Comparison of ENCODE assay signal across 11 mouse cellular contexts in genomic region chr1:45767533-45767932, GRCm38 (mm10). TPM values are rescaled to one million over a fixed set of nuclear protein-coding genes. Genes with fewer than 3 reads are reported as not detected.
A peak's percentile ranks its signal among the peaks of the same experiment; 100 is the strongest.
DNase-seq lines count a peak whose midpoint lies in the region; ATAC-seq and TF ChIP-seq lines count a peak whose summit lies in the region.
"Had no signal": no experiment of that assay in that cellular context is flagged by ENCODE, and none has a peak within 500 bp of the region (broad histone marks: within the 10 kb centered on the region; RNA-seq: fewer than 3 reads in every experiment).

No protein-coding gene starts in this region.

- TF ChIP-seq CTCF in kidney, adult 2 months (conservative IDR thresholded peaks at IDR 0.05; ENCODE audit: insufficient read depth, insufficient read length, low read depth, low read length): no peak
- no peak for TF ChIP-seq CTCF in intestine, postnatal 0 days (IDR thresholded peaks at IDR 0.05; ENCODE audit: low read depth)

- H3K4me2 ChIP-seq in limb, embryonic 15.5 days: no peak overlapping the region
- H3K4me2 ChIP-seq in intestine, postnatal 0 days (replicated peaks; ENCODE audit: low read depth): no peak overlapping the region

- no peaks in the 10 kb centered on the region for H3K4me1 ChIP-seq in kidney, adult 2 months (ENCODE audit: control insufficient read depth, insufficient read depth, low read length)
- H3K4me1 ChIP-seq in limb, embryonic 15.5 days: peaks cover 18% of the 10 kb centered on the region
- no peaks in the 10 kb centered on the region for H3K4me1 ChIP-seq in intestine, postnatal 0 days (replicated peaks; ENCODE audit: control insufficient read depth, insufficient read depth, low read length)

- H3K36me3 ChIP-seq in kidney, adult 2 months (ENCODE audit: control insufficient read depth, insufficient read depth, low read length): no peaks in the 10 kb centered on the region
- no peaks in the 10 kb centered on the region for H3K36me3 ChIP-seq in limb, embryonic 15.5 days
- H3K36me3 ChIP-seq in intestine, postnatal 0 days (ENCODE audit: control insufficient read depth, insufficient read depth): no peaks in the 10 kb centered on the region
- H3K36me3 ChIP-seq: G1E had no signal

- H3K27ac ChIP-seq in kidney, adult 2 months (ENCODE audit: insufficient read depth, low read depth, low read length): no peak overlapping the region
- peak overlapping the region; percentile 87 for H3K27ac ChIP-seq in limb, embryonic 15.5 days
- H3K27ac ChIP-seq in intestine, postnatal 0 days (ENCODE audit: low read depth, low read length): no peak overlapping the region

- no peaks in the 10 kb centered on the region for H3K9me3 ChIP-seq in limb, embryonic 15.5 days
- no peaks in the 10 kb centered on the region for H3K9me3 ChIP-seq in intestine, postnatal 0 days (ENCODE audit: control insufficient read depth)
- H3K9me3 ChIP-seq: G1E had no signal

- H3K27me3 ChIP-seq in kidney, adult 2 months (replicated peaks; ENCODE audit: control insufficient read depth, insufficient read depth, low read length): no peaks in the 10 kb centered on the region
- no peaks in the 10 kb centered on the region for H3K27me3 ChIP-seq in limb, embryonic 15.5 days
- no peaks in the 10 kb centered on the region for H3K27me3 ChIP-seq in intestine, postnatal 0 days (replicated peaks; ENCODE audit: control insufficient read depth, insufficient read depth, low read length)

- WGBS in kidney, adult 2 months: 55% methylated on average over 5 of the region's 5 CpGs
- 26% methylated on average over 5 of the region's 5 CpGs for WGBS in limb, embryonic 15.5 days
- 72% methylated on average over 5 of the region's 5 CpGs for WGBS in intestine, postnatal 0 days

- no peak for TF ChIP-seq POLR2A in kidney, adult 2 months (IDR thresholded peaks at IDR 0.05; ENCODE audit: low read depth, low read length)

- peak; percentile 12 for DNase-seq in kidney, postnatal 10 days
- no peak for DNase-seq in kidney, adult 2 months
- DNase-seq in embryo, embryonic 10 days (ENCODE audit: low spot score): peak; percentile 44
- DNase-seq in gastrocnemius, adult 18-20 months (ENCODE audit: low spot score): peak; percentile 52
- no peak for DNase-seq in MN1 (ENCODE audit: low spot score)
- DNase-seq in frontal cortex, postnatal 25 days (ENCODE audit: low spot score in 2 of 2): no peak
- DNase-seq: cerebellum, adult 11 months; layer of hippocampus, adult 9-11 months had no signal

- peak; percentile 77 for ATAC-seq in limb, embryonic 15.5 days (ENCODE audit: insufficient number of reproducible peaks, low FRiP score, low TSS enrichment, low read depth)
- no peak for ATAC-seq in intestine, postnatal 0 days

- no peak overlapping the region for H3K4me3 ChIP-seq in kidney, adult 2 months (ENCODE audit: insufficient read depth, low read depth, low read length)
- H3K4me3 ChIP-seq in limb, embryonic 15.5 days: no peak overlapping the region
- no peak overlapping the region for H3K4me3 ChIP-seq in intestine, postnatal 0 days (ENCODE audit: low read depth, low read length)

- no peak overlapping the region for H3K9ac ChIP-seq in limb, embryonic 15.5 days
- no peak overlapping the region for H3K9ac ChIP-seq in intestine, postnatal 0 days (ENCODE audit: low read depth, low read length)

RNA-seq across cellular contexts. Expression of gene Wdr75, which starts 27.4 kb away (rescaled TPM):
- 29.5 and 35.1 TPM in 2 replicates for polyA plus RNA-seq in kidney, adult 2 months (2012; rRNA removed)
- total RNA-seq in gastrocnemius, adult 18-20 months (2021): 10 to 100 TPM; 16.4 to 19.8 TPM
- 65.1 and 65.5 TPM in 2 replicates for polyA plus RNA-seq in limb, embryonic 15.5 days (2015; fragmentation: Nextera tagmentation; extraction: Ambion mirVana)
- polyA plus RNA-seq in intestine, postnatal 0 days (2015; fragmentation: Nextera tagmentation; extraction: Ambion mirVana): 24.3 and 25.3 TPM in 2 replicates

Comparison
In these comparisons a context has a peak if more than half of its experiments do, and no peak if none do; other contexts are left out.
1. DNase-seq: peak in kidney, postnatal 10 days (single experiment), embryo, embryonic 10 days (single experiment) and gastrocnemius, adult 18-20 months (single experiment); none in kidney, adult 2 months (single experiment), MN1 (single experiment) and frontal cortex, postnatal 25 days (0 of 2).